Mouse (Mus musculus) C2C12 (cell line): Measurements from ENCODE around the gene A530016L24Rik.

Experiments
- CTCF ChIP-seq: IDR thresholded peaks from one replicate; pipeline ENCODE4 v1.5.1; 2011; ENCODE audit not compliant: control insufficient read depth, insufficient read depth, insufficient read length
- MYOG ChIP-seq: IDR thresholded peaks from one replicate; pipeline ENCODE4 v1.6.1; 2011; ENCODE audit not compliant: control insufficient read depth, insufficient read length; ENCODE audit errors: extremely low read depth

GRCm38 (mm10) chr12:112465928-112466327 is 23.3 kb upstream of the A530016L24Rik start:
- TF ChIP-seq CTCF, result no peak
- no peak for TF ChIP-seq MYOG
